In genomic region chrX:101527356-101527755, GRCm38 (mm10) we compare ENCODE assay signal across 8 mouse cellular contexts. TPM values are rescaled to one million over a fixed set of nuclear protein-coding genes. Genes with fewer than 3 reads are reported as not detected.
DNase-seq lines count a peak whose midpoint lies in the region; ATAC-seq and TF ChIP-seq lines count a peak whose summit lies in the region.

No protein-coding gene starts in this region.

- POLR2A ChIA-PET in Patski (lab: Charles Lee), result no interaction called here

- DNase-seq in Patski (ENCODE audit: low read depth, low spot score), result no peak
- DNase-seq in liver, embryonic 13.5 days, result peak; percentile 53
- DNase-seq in thymus, postnatal 25 days, result peak; percentile 15
- no peak for DNase-seq in frontal cortex, postnatal 10 days (ENCODE audit: low spot score in 2 of 2)
- no peak for DNase-seq in right cerebral cortex, postnatal 25 days

- H3K4me3 ChIP-seq in E14TG2a.4 (replicated peaks; ENCODE audit: low read length), result peak overlapping the region; percentile 84
- H3K4me3 ChIP-seq in heart, embryonic 13.5 days, result peak overlapping the region; percentile 36
- peak overlapping the region; percentile 51 for H3K4me3 ChIP-seq in liver, embryonic 13.5 days (replicated peaks)
- no peak overlapping the region for H3K4me3 ChIP-seq in midbrain, embryonic 16.5 days (ENCODE audit: low read depth, low read length)

- no peak overlapping the region for H3K27ac ChIP-seq in heart, embryonic 13.5 days (replicated peaks)
- no peak overlapping the region for H3K27ac ChIP-seq in liver, embryonic 13.5 days
- no peak overlapping the region for H3K27ac ChIP-seq in midbrain, embryonic 16.5 days (ENCODE audit: low read length)

- H3K9ac ChIP-seq in heart, embryonic 13.5 days, result no peak overlapping the region
- peak overlapping the region; percentile 61 for H3K9ac ChIP-seq in liver, embryonic 13.5 days
- H3K9ac ChIP-seq in midbrain, embryonic 16.5 days (ENCODE audit: low read depth, low read length), result no peak overlapping the region

- 32% methylated on average over 9 of the region's 9 CpGs for WGBS in heart, embryonic 13.5 days
- WGBS in liver, embryonic 13.5 days (ENCODE audit: insufficient replicate concordance), result 34% methylated on average over 9 of the region's 9 CpGs
- WGBS in midbrain, embryonic 16.5 days, result 56% methylated on average over 9 of the region's 9 CpGs

- peaks cover 20% of the 10 kb centered on the region for H3K4me1 ChIP-seq in E14TG2a.4 (replicated peaks; ENCODE audit: low read depth, low read length)
- no peaks in the 10 kb centered on the region for H3K4me1 ChIP-seq in heart, embryonic 13.5 days
- peaks cover 3% of the 10 kb centered on the region for H3K4me1 ChIP-seq in liver, embryonic 13.5 days (replicated peaks)
- H3K4me1 ChIP-seq in midbrain, embryonic 16.5 days (ENCODE audit: control insufficient read depth, insufficient read depth, low read length), result no peaks in the 10 kb centered on the region

- peaks cover 18% of the 10 kb centered on the region for H3K36me3 ChIP-seq in E14TG2a.4 (ENCODE audit: insufficient read depth, low read length)
- no peaks in the 10 kb centered on the region for H3K36me3 ChIP-seq in heart, embryonic 13.5 days
- H3K36me3 ChIP-seq in liver, embryonic 13.5 days, result no peaks in the 10 kb centered on the region
- no peaks in the 10 kb centered on the region for H3K36me3 ChIP-seq in midbrain, embryonic 16.5 days (ENCODE audit: control insufficient read depth, insufficient read depth, low read length)

- no peaks in the 10 kb centered on the region for H3K9me3 ChIP-seq in E14TG2a.4 (ENCODE audit: low read length)
- H3K9me3 ChIP-seq in heart, embryonic 13.5 days, result no peaks in the 10 kb centered on the region
- no peaks in the 10 kb centered on the region for H3K9me3 ChIP-seq in liver, embryonic 13.5 days (replicated peaks)
- no peaks in the 10 kb centered on the region for H3K9me3 ChIP-seq in midbrain, embryonic 16.5 days (replicated peaks; ENCODE audit: control insufficient read depth, low read length, poor library complexity, severe bottlenecking)

- H3K4me2 ChIP-seq in heart, embryonic 13.5 days, result peak overlapping the region; percentile 39
- 0 out of 2 replicates have a peak overlapping the region, but pooled peaks have one; percentile 57 for H3K4me2 ChIP-seq in liver, embryonic 13.5 days
- no peak overlapping the region for H3K4me2 ChIP-seq in midbrain, embryonic 16.5 days (ENCODE audit: low read length)

- TF ChIP-seq CTCF in E14TG2a.4 (conservative IDR thresholded peaks at IDR 0.05; ENCODE audit: low read length), result no peak
- no peak for TF ChIP-seq CTCF in Patski (IDR thresholded peaks at IDR 0.05)

- no peaks in the 10 kb centered on the region for H3K27me3 ChIP-seq in E14TG2a.4 (ENCODE audit: insufficient read depth, low read length)
- peaks cover 10% of the 10 kb centered on the region for H3K27me3 ChIP-seq in Patski
- 0 out of 2 replicates have a peak, but pooled peaks cover 4% of the 10 kb centered on the region for H3K27me3 ChIP-seq in heart, embryonic 13.5 days (replicated peaks)
- H3K27me3 ChIP-seq in liver, embryonic 13.5 days, result no peaks in the 10 kb centered on the region
- H3K27me3 ChIP-seq in midbrain, embryonic 16.5 days (ENCODE audit: control insufficient read depth, insufficient read depth, low read depth, low read length), result no peaks in the 10 kb centered on the region

- CTCF ChIA-PET in Patski (lab: Charles Lee), result no interaction called here

- peak; percentile 84 for ATAC-seq in Patski
- no peak for ATAC-seq in heart, embryonic 13.5 days (ENCODE audit: extremely low read depth, insufficient number of reproducible peaks, low FRiP score, low TSS enrichment)
- peak; percentile 68 for ATAC-seq in liver, embryonic 13.5 days (ENCODE audit: low read depth)
- ATAC-seq in midbrain, embryonic 16.5 days, result no peak

- in situ Hi-C loops in Patski (cut with MboI; ENCODE audit: low pct_unique_long_range_greater_than_20kb), result no loop called here

RNA-seq across cellular contexts. Expression of gene Taf1, which starts 5.2 kb away (rescaled TPM):
- 59.5 TPM for polyA plus RNA-seq in Patski (2021)
- 6.5 and 7.1 TPM in 2 replicates for polyA plus RNA-seq in heart, embryonic 13.5 days (2015; fragmentation: Nextera tagmentation; extraction: Ambion mirVana)
- 7.3 and 8.3 TPM in 2 replicates for polyA plus RNA-seq in liver, embryonic 13.5 days (2015; fragmentation: Nextera tagmentation; extraction: Ambion mirVana)
- 16.0 and 17.1 TPM in 2 replicates for polyA plus RNA-seq in midbrain, embryonic 16.5 days (2015; fragmentation: Nextera tagmentation; extraction: Ambion mirVana)

Comparison
In these comparisons a context has a peak if more than half of its experiments do, and no peak if none do; other contexts are left out.
1. ATAC-seq: peak in Patski (single experiment) and liver, embryonic 13.5 days (single experiment); none in heart, embryonic 13.5 days (single experiment) and midbrain, embryonic 16.5 days (single experiment).
2. DNase-seq: peak in liver, embryonic 13.5 days (single experiment) and thymus, postnatal 25 days (single experiment); none in Patski (single experiment), frontal cortex, postnatal 10 days (0 of 2) and right cerebral cortex, postnatal 25 days (single experiment).